Mouse (Mus musculus) stomach, postnatal 0 days (tissue): ENCODE results near the gene Hnrnpul1. TPM values are rescaled to one million over a fixed set of nuclear protein-coding genes. Genes with fewer than 3 reads are reported as not detected.

ENCODE experiments used
- ATAC-seq: fragments of 200-750 bp; cut with Nextera tagmentation; 2 replicates; pipeline ENCODE4 v1.8.0; 2017; ENCODE audit not compliant: low FRiP score, low TSS enrichment
- DNase-seq: peaks from one replicate; pipeline ENCODE4 v3.0.0-alpha.2; 2016; ENCODE audit warnings: low spot score
- H3K27ac ChIP-seq: fragments of 300-500 bp; sonication (generic); replicated peaks from 2 replicates; pipeline ENCODE4 v1.5.1; 2014; ENCODE audit warnings: mild to moderate bottlenecking, control low read depth
- H3K27me3 ChIP-seq: fragments of 300-500 bp; sonication (generic); 2 replicates; pipeline ENCODE4 v1.6.1; 2014; ENCODE audit warnings: low read length; ENCODE audit not compliant: control insufficient read depth, insufficient read depth
- H3K36me3 ChIP-seq: fragments of 300-500 bp; sonication (generic); 2 replicates; pipeline ENCODE4 v1.6.1; 2014; ENCODE audit warnings: low read length, mixed read lengths; ENCODE audit not compliant: control insufficient read depth, insufficient read depth
- H3K4me1 ChIP-seq: fragments of 300-500 bp; sonication (generic); replicated peaks from 2 replicates; pipeline ENCODE4 v1.6.1; 2014; ENCODE audit warnings: antibody characterized with exemption; ENCODE audit not compliant: control insufficient read depth, insufficient read depth
- H3K4me2 ChIP-seq: fragments of 300-500 bp; sonication (generic); replicated peaks from 2 replicates; pipeline ENCODE4 v1.6.1; 2014; ENCODE audit warnings: low read depth, mild to moderate bottlenecking, control low read depth, moderate library complexity
- H3K4me3 ChIP-seq: fragments of 300-500 bp; sonication (generic); 2 replicates; pipeline ENCODE4 v1.5.1; 2014; ENCODE audit warnings: low read depth, low read length, control low read depth
- H3K9ac ChIP-seq: fragments of 300-500 bp; sonication (generic); 2 replicates; pipeline ENCODE4 v1.6.1; 2014; ENCODE audit warnings: mild to moderate bottlenecking, low read length, control low read depth, mixed read lengths
- H3K9me3 ChIP-seq: fragments of 300-500 bp; sonication (generic); 2 replicates; pipeline ENCODE4 v1.6.1; 2016; ENCODE audit warnings: low read length; ENCODE audit not compliant: control insufficient read depth
- CTCF ChIP-seq: IDR thresholded peaks from 2 replicates; pipeline ENCODE4 v1.5.1; 2016; ENCODE audit warnings: antibody characterized with exemption, low read depth, mild to moderate bottlenecking, moderate library complexity
- EP300 ChIP-seq: optimal IDR thresholded peaks from 2 replicates; pipeline ENCODE3; 2016; ENCODE audit warnings: antibody characterized with exemption
- WGBS: fragments of 180-500 bp; shearing (Covaris S2); extraction: QIAGEN DNeasy Blood & Tissue Kit; methylation state at CpG from one replicate; pipeline ENCODE4 v1.1.7; 2014; 5-methylcytosine and 5-hydroxymethylcytosine counted together
- polyA plus RNA-seq: library from polyadenylated mRNA; unstranded; fragments of >200 nt; fragmentation: Nextera tagmentation; extraction: Ambion mirVana; gene quantifications from 2 replicates; pipeline ENCODE4 v1.2.1, GENCODE M21; 2015

Gene Hnrnpul1
- polyA plus RNA-seq, 1 experiment from 2014 or later, result 27.5 TPM

DNA sequence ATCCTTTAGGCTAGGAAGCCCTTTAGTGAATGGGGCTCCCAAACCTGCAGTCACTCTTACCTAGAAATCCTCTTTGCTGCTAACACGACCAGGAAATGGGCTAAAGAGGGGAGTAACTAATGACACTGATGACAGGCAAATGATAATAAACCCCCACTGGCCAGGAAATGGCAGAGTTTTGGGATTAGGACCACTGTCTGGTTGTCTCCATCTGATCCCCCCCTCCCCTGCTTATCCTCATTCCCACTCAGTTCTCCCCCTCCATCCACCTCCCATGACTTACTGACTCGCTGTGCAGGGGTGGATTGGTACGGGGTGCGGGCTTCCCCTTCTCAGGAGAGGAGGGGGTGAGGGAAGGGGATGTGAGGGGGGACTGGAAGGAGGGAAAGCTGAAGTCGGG, 64.5 kb downstream of the Hnrnpul1 start:
- Histone ChIP-seq H3K9me3 (no peaks in the 10 kb centered on the region), H3K27ac (no peak overlapping the region), H3K27me3 (no peaks in the 10 kb centered on the region), H3K4me1 (peaks cover 3% of the 10 kb centered on the region), H3K4me3 (no peak overlapping the region), H3K4me2 (peak overlapping the region; percentile 89; the same call in 1 of the 2 replicates), H3K9ac (no peak overlapping the region), H3K36me3 (no peaks in the 10 kb centered on the region)
- TF ChIP-seq EP300 (no peak), CTCF (no peak)
- ATAC-seq, result no peak
- no peak for DNase-seq
- 51% methylated on average over 5 of the region's 5 CpGs for WGBS

DNA sequence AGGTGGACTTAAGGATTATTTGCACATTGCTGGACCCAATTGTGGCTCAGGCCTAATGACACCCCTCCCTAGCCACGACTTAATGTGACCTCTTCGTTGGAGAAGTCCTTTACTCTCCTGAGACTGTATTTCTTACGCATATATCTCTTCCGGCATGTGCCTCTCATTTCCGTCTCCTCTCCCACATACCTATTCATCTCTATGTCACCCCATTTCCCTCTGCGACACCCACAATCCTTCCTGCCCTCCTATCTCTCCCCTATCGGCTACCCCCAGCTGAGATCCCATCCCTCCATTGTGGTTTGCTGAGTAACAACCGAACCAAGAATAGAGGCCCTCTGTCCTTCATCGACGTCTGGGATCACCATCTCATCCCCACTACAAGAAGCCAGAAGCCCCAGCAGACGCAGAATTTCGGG, 64.9 kb downstream of the Hnrnpul1 start:
- Histone ChIP-seq H3K36me3 (no peaks in the 10 kb centered on the region), H3K4me3 (peak overlapping the region; percentile 73), H3K27ac (no peak overlapping the region), H3K9me3 (no peaks in the 10 kb centered on the region), H3K9ac (peak overlapping the region; percentile 79; the same call in 1 of the 2 replicates), H3K4me1 (peaks cover 3% of the 10 kb centered on the region), H3K4me2 (peak overlapping the region; percentile 89), H3K27me3 (no peaks in the 10 kb centered on the region)
- DNase-seq (no peak), ATAC-seq (no peak)
- 17% methylated on average over 12 of the region's 12 CpGs for WGBS
- TF ChIP-seq EP300 (no peak), CTCF (no peak)

DNA sequence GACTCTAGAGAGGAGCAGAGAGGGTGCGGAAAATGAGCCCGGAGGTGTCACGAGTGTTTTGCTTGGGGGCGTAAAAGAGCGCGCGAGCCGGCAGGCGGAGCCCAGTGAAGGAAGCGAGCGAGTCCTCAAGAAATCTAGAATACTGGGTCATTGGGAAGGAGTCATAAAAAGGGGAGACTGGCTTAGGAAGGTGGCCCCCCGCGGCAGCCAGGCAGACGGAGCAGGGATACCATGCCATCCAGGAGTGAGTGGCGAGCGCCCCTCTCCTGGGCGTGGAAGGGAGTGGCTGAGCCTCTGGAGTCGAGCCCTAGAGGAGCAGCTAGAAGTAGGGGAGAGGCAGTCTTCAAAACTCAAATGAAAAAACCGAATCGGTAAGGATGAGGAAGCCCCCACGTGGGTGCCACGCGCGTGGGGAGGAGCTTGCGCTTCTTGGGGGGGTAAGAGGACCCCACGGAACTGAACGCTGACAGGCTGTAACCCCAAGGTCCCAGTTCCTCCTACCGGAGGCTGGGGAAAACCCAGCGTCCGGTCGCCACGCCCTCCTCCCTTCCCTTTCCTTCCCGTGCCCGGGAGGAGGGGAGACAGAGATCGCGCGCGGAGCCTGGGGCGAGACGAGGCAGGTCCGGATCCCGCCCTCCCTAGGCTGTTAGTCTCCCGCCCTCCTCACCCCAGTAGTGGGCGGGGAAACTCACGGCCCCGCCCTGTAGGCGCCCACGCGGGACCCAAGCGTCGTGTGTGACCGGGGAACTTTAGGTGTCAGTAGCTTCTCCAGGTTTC, 65.6 kb downstream of the Hnrnpul1 start:
- Histone ChIP-seq H3K27ac (peak overlapping the region; percentile 71), H3K27me3 (no peaks in the 10 kb centered on the region), H3K9me3 (no peaks in the 10 kb centered on the region), H3K4me1 (peaks cover 3% of the 10 kb centered on the region), H3K9ac (peak overlapping the region; percentile 79), H3K4me3 (peak overlapping the region; percentile 73), H3K4me2 (peak overlapping the region; percentile 89), H3K36me3 (no peaks in the 10 kb centered on the region)
- DNase-seq, result peak; percentile 85
- ATAC-seq, result peak; percentile 82
- WGBS, result under 1% methylated on average over 47 of the region's 52 CpGs
- TF ChIP-seq EP300, result no peak
- peak; percentile 10 for TF ChIP-seq CTCF

DNA sequence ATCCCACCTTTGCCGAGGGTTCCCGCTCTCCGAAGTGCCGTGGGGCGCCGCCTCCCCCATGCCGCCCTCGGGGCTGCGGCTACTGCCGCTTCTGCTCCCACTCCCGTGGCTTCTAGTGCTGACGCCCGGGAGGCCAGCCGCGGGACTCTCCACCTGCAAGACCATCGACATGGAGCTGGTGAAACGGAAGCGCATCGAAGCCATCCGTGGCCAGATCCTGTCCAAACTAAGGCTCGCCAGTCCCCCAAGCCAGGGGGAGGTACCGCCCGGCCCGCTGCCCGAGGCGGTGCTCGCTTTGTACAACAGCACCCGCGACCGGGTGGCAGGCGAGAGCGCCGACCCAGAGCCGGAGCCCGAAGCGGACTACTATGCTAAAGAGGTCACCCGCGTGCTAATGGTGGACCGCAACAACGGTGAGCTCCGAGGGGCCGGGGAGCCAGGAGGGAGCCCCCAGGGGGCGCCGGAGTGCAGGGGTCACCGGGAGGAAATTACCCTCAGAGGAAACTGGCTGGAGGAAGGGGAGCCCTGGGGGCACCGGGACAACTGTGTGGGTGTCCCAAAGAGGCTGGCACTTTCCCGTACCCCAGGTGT, 66.7 kb downstream of the Hnrnpul1 start:
- Histone ChIP-seq H3K4me3 (peak overlapping the region; percentile 73), H3K9me3 (no peaks in the 10 kb centered on the region), H3K27ac (peak overlapping the region; percentile 84), H3K36me3 (no peaks in the 10 kb centered on the region), H3K4me2 (peak overlapping the region; percentile 89), H3K9ac (peak overlapping the region; percentile 79), H3K4me1 (peaks cover 3% of the 10 kb centered on the region), H3K27me3 (no peaks in the 10 kb centered on the region)
- WGBS, result under 1% methylated on average over 45 of the region's 47 CpGs
- ATAC-seq (no peak), DNase-seq (peak; percentile 50)
- peak; percentile 45 for TF ChIP-seq CTCF
- TF ChIP-seq EP300, result no peak

DNA sequence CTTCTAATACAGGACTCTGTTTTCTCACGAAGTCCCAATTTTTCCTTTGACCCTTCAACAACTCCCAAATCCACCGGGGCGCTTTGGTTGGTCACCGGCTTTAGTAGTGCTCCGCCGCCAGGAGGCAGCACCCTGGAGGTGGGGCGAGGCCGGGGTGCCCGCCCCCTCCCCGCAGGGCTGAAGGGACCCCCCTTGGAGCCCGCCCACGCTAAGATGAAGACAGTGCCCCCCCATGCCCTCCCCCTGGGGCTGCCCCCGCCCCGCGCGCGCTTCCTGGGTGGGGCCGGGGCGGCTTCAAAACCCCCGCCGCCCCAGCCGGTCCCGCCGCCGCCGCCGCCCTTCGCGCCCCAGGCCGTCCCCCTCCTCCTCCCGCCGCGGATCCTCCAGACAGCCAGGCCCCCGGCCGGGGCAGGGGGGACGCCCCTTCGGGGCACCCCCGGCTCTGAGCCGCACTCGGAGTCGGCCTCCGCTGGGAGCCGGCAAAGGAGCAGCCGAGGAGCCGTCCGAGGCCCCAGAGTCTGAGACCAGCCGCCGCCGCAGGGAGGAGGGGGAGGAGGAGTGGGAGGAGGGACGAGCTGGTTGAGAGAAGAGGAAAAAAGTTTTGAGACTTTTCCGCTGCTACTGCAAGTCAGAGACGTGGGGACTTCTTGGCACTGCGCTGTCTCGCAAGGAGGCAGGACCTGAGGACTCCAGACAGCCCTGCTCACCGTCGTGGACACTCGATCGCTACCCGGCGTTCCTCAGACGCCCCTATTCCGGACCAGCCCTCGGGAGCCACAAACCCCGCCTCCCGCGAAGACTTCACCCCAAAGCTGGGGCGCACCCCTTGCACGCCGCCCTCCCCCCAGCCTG, 67.7 kb downstream of the Hnrnpul1 start, which contains the start of gene Tgfb1:
Gene Tgfb1, plus strand, starts transcription at position 323 of the 852 bp plus-strand sequence.
- Histone ChIP-seq H3K36me3 (no peaks in the 10 kb centered on the region), H3K9ac (peak within 1 kb of the TSS; percentile 79), H3K4me2 (peak within 1 kb of the TSS; percentile 89), H3K9me3 (no peaks in the 10 kb centered on the region), H3K27me3 (no peaks in the 10 kb centered on the region), H3K4me3 (peak within 1 kb of the TSS; percentile 73), H3K27ac (peak within 1 kb of the TSS; percentile 84), H3K4me1 (peaks cover 3% of the 10 kb centered on the region)
- DNase-seq, result peak; percentile 74
- WGBS, result under 1% methylated on average over 46 of the region's 69 CpGs
- peak; percentile 39 for ATAC-seq
- no peak for TF ChIP-seq EP300
- TF ChIP-seq CTCF, result peak; percentile 77
